Comparison of ENCODE assay signal across 10 mouse cellular contexts in genomic region chr11:115911632-115912376, GRCm38 (mm10). TPM values are rescaled to one million over a fixed set of nuclear protein-coding genes. Genes with fewer than 3 reads are reported as not detected.
DNase-seq lines count a peak whose midpoint lies in the region; ATAC-seq and TF ChIP-seq lines count a peak whose summit lies in the region.
"Had no signal": no experiment of that assay in that cellular context is flagged by ENCODE, and none has a peak within 500 bp of the region (broad histone marks: within the 10 kb centered on the region; RNA-seq: fewer than 3 reads in every experiment).

Gene Smim6 (plus strand): TSS chr11:115912017.

- H3K79me2 ChIP-seq in myocyte (ENCODE audit: control insufficient read depth, insufficient read depth): no peaks in the 10 kb centered on the region

- H3K27ac ChIP-seq in heart, postnatal 0 days (ENCODE audit: low read depth): peak within 1 kb of the TSS; percentile 58
- 0 out of 2 replicates have a peak within 1 kb of the TSS, but pooled peaks have one; percentile 11 for H3K27ac ChIP-seq in limb, embryonic 15.5 days

- TF ChIP-seq EP300 in heart, postnatal 0 days (IDR thresholded peaks at IDR 0.05; ENCODE audit: low read depth): no peak

- ATAC-seq in heart, postnatal 0 days (ENCODE audit: insufficient read depth, low read depth): peak; percentile 36; the same call in 1 of the 2 replicates
- ATAC-seq in erythroid progenitor cell, adult 5-6 weeks (replicated peaks; ENCODE audit: low FRiP score, poor library complexity, severe bottlenecking): peak; percentile 67
- ATAC-seq in limb, embryonic 15.5 days (ENCODE audit: insufficient number of reproducible peaks, low FRiP score, low TSS enrichment, low read depth): no peak

- no peak within 1 kb of the TSS for H3ac ChIP-seq in myocyte (ENCODE audit: control insufficient read depth, insufficient read length)

- no peak for DNase-seq in heart, postnatal 0 days (ENCODE audit: low spot score)
- DNase-seq in heart, adult 11 months: no peak
- no peak for DNase-seq in ovary, postnatal 14 days (ENCODE audit: low spot score)
- DNase-seq in layer of hippocampus, postnatal 10 days (ENCODE audit: low spot score in 2 of 2): no peak
- DNase-seq in adrenal gland, adult 8-10 months: no peak
- DNase-seq: cerebellum, adult 18-20 months had no signal

- peaks cover 15% of the 10 kb centered on the region; the same call in 1 of the 2 replicates for H3K4me1 ChIP-seq in heart, postnatal 0 days (ENCODE audit: control insufficient read depth, insufficient read depth)
- no peaks in the 10 kb centered on the region for H3K4me1 ChIP-seq in limb, embryonic 15.5 days

- H3K4me3 ChIP-seq in heart, postnatal 0 days (ENCODE audit: low read depth, low read length): no peak within 1 kb of the TSS
- H3K4me3 ChIP-seq in limb, embryonic 15.5 days: no peak within 1 kb of the TSS
- H3K4me3 ChIP-seq in myocyte: no peak within 1 kb of the TSS

- TF ChIP-seq CTCF in heart, postnatal 0 days (IDR thresholded peaks at IDR 0.05; ENCODE audit: low read depth): no peak

- peaks cover 28% of the 10 kb centered on the region for H3K36me3 ChIP-seq in heart, postnatal 0 days (replicated peaks; ENCODE audit: control insufficient read depth, insufficient read depth, low read length)
- H3K36me3 ChIP-seq in limb, embryonic 15.5 days: peaks cover 35% of the 10 kb centered on the region
- no peaks in the 10 kb centered on the region for H3K36me3 ChIP-seq in myocyte (ENCODE audit: control insufficient read depth, insufficient read depth)

- no peak within 1 kb of the TSS for H3K4me2 ChIP-seq in heart, postnatal 0 days (ENCODE audit: low read depth, low read length)
- H3K4me2 ChIP-seq in limb, embryonic 15.5 days: no peak within 1 kb of the TSS
- peak within 1 kb of the TSS; percentile 36 for H3K4me2 ChIP-seq in myocyte (ENCODE audit: low read depth)

- H3K9ac ChIP-seq in heart, postnatal 0 days (replicated peaks; ENCODE audit: low read depth, low read length): no peak within 1 kb of the TSS
- H3K9ac ChIP-seq in limb, embryonic 15.5 days: no peak within 1 kb of the TSS

- H3K27me3 ChIP-seq in heart, postnatal 0 days (ENCODE audit: control insufficient read depth, insufficient read depth, low read length): no peaks in the 10 kb centered on the region
- no peaks in the 10 kb centered on the region for H3K27me3 ChIP-seq in limb, embryonic 15.5 days
- H3K27me3 ChIP-seq in myocyte (ENCODE audit: control insufficient read depth, insufficient read depth, insufficient read length): no peaks in the 10 kb centered on the region

- WGBS in heart, postnatal 0 days: 74% methylated on average over 11 of the region's 11 CpGs
- WGBS in limb, embryonic 15.5 days: 68% methylated on average over 11 of the region's 11 CpGs

- TF ChIP-seq POLR2A in myocyte (IDR thresholded peaks at IDR 0.05; ENCODE audit: insufficient read length, low read depth): no peak

- no peaks in the 10 kb centered on the region for H3K9me3 ChIP-seq in heart, postnatal 0 days (replicated peaks; ENCODE audit: control insufficient read depth, low read length)
- H3K9me3 ChIP-seq in limb, embryonic 15.5 days: no peaks in the 10 kb centered on the region

TF ChIP-seq in myocyte, 11 proteins besides CTCF, POLR2A, EP300 and RAD21:
- no peak for TF ChIP-seq E2F4 (IDR thresholded peaks at IDR 0.05; ENCODE audit: insufficient read depth)
- TF ChIP-seq USF1 (IDR thresholded peaks at IDR 0.05; ENCODE audit: low read depth): no peak
- TF ChIP-seq REST (IDR thresholded peaks at IDR 0.05; ENCODE audit: insufficient read depth, insufficient read length): no peak
- no peak for TF ChIP-seq CEBPB (IDR thresholded peaks at IDR 0.05; ENCODE audit: insufficient read depth, poor library complexity, severe bottlenecking)
- TF ChIP-seq SRF (IDR thresholded peaks at IDR 0.05; ENCODE audit: control insufficient read depth, insufficient read length, low read depth): no peak
- TF ChIP-seq TCF12 (IDR thresholded peaks at IDR 0.05; ENCODE audit: insufficient read depth, poor library complexity, severe bottlenecking): no peak
- no peak for TF ChIP-seq POLR2AphosphoS2 (IDR thresholded peaks at IDR 0.05; ENCODE audit: insufficient read length, low read depth)
- TF ChIP-seq MAX (IDR thresholded peaks at IDR 0.05; ENCODE audit: low read depth): no peak

RNA-seq across cellular contexts. Expression of gene Smim6, which starts in this region (rescaled TPM):
- total RNA-seq in heart, postnatal 0 days (2014; rRNA removed; ENCODE audit: low replicate concordance): not detected in 2 replicates
- 0.98 and 1.6 TPM in 2 replicates for polyA plus RNA-seq in heart, postnatal 0 days (2015; fragmentation: Nextera tagmentation; extraction: Ambion mirVana)
- 4.3 and 15.1 TPM in 2 replicates for total RNA-seq in erythroid progenitor cell, adult 5-6 weeks (2015; ENCODE audit: low replicate concordance)
- total RNA-seq in erythroid progenitor cell, adult 5-6 weeks (2017; ENCODE audit: low replicate concordance): 0.23 and 6.4 TPM in 2 replicates
- polyA plus RNA-seq in limb, embryonic 15.5 days (2015; fragmentation: Nextera tagmentation; extraction: Ambion mirVana): 1.0 and 1.7 TPM in 2 replicates
- polyA plus RNA-seq in myocyte (2012; fragmentation: generic; extraction: Trizol): 7.8 TPM
- total RNA-seq in layer of hippocampus, postnatal 10 days (2021): not detected
- not detected for total RNA-seq in adrenal gland, adult 8-10 months (2022)
- total RNA-seq: gastrocnemius, adult 8-10 months had no signal
